Mouse (Mus musculus): Measurements from ENCODE around the gene Cog5.

The Cog5 gene

GRCm38 (mm10) chr12:31825821-31826220, 171.2 kb downstream of the Cog5 start:
- no peak for DNase-seq

DNA sequence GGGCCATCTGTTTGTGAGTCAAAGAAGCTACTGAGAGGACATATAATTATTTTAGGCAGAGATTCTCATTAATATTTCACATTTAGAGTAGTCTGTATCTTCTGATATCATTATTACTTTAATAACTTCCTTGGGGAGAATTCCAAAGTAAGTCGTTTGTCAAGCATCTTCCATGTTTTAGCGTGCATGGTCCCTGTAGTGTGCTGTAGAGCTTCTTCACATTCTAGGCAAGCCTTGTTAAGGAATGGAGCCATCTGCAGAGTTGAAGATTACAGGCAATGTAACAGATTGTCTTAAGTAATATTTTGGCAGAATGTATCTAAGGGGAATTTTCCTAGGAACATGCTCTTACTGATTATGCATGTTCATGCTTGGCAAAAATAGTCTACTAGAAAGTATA, 171.8 kb downstream of the Cog5 start:
- DNase-seq: no peak

DNA sequence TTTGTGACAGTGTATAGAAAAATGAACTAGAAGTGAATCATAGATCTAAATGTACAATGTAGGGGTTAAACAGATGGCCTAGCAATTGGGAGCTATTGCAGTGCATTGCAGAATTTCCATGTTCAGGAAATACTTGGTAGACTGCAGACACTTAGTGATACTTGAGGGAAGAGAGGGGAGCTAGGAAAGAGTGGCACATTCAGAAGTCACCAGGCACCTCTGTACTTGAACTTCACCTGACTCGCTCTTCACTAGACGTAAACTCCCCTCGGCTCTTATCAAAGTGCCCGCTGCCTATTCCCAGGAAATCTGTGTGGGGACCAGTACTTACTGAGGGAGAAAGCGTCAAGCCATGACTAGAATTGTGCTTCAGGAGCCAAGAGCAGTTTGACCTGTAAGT, 180.8 kb downstream of the Cog5 start:
- DNase-seq: no peak

GRCm38 (mm10) chr12:31836211-31836610, 181.5 kb downstream of the Cog5 start:
- DNase-seq: no peak

DNA sequence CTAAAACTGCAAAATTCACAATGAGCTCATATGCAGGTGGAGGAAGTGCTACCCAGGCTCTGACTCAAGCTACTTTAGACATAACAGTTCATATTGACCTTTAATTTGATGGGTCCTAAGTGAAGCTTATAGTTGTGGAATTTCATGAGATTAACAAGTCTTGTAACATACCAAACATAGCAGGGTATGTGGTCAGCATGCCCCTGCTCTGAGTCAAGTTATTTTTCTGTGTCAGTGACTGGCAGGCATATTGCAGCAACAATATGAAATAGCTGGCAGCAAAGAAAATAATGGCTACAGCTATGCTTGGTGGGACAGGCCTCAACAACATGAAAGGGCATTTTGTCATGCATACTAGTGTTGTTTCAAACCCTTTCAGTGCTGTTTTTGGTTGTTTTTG, 183.9 kb downstream of the Cog5 start:
- DNase-seq: no peak

DNA sequence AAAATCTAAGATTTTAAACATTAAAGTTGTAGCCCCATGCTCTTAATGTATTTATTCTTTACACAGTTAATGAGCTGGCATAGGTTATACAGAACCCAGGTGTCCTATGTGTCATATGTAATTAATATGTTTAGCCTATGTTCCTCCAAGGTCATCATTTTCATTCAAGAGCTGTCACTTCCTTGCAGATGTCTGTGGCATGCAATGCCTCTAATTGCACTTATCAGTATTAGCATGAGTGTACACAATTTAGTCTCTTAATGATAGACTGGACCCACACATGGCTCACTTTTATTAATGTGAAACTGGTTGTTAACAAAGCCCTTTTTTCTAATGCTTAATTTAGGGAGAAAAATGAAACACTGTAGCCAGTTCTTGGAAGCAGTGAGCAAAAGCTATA, 184.6 kb downstream of the Cog5 start:
- DNase-seq: no peak

DNA sequence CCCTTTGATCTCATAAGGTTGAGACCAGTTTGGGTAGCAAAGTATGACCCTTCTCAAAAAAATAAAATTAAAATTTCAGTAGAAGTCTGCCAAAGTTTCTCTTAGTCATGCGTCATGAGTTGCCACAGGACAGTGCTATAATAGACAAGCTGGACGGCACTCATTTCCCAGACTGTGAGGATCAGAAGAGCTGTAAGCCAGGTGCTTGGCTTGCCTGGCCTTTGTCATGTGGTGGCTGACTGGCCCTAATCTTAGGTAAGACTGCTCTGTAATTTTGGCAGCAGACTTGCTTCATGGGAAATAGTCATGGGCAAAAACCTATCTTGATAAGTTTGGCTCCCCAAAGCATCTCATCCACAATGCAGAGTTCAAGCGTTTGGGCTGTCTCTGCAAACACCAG, 191.4 kb downstream of the Cog5 start:
- DNase-seq: no peak

DNA sequence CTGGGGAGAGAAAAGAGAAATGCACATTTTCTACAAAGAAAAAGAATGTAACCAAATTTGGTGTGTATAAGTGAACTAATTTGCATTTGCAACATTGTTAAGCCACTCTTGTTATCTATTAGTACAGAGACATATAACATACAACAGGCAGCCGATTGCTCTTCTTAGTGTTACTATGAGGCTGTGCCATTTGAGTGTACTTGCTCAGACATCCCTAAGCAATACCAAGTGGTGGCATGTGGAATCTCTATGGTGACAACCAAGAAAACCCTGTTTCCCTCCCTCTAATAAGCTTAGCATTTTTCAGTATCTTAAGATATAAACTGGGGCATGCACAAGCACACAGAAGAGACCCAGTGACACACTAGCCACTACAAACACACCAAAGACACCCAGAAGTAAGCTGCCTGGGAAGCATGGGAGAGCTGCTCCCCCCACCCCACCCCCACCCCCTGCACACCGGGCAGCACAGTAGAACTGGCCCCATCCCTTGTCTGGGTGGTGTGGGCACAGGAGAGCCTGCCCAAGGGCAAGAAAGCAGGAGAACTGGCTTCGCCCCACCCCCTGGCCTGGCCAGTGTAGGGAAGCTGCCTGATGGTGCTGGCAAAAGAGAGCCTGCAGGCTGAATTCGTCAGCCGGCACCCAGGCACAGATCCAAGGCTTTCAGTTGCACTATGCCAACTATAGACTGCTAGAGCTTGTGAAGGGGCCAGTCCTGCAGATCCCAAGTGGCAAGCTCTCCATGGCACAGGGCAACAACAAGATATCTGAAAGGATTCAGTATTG, 194.2 kb downstream of the Cog5 start:
- DNase-seq: peak; percentile 83

GRCm38 (mm10) chr12:31849601-31850000, 194.9 kb downstream of the Cog5 start:
- DNase-seq: no peak

GRCm38 (mm10) chr12:31854039-31854438, 199.4 kb downstream of the Cog5 start:
- no peak for DNase-seq

DNA sequence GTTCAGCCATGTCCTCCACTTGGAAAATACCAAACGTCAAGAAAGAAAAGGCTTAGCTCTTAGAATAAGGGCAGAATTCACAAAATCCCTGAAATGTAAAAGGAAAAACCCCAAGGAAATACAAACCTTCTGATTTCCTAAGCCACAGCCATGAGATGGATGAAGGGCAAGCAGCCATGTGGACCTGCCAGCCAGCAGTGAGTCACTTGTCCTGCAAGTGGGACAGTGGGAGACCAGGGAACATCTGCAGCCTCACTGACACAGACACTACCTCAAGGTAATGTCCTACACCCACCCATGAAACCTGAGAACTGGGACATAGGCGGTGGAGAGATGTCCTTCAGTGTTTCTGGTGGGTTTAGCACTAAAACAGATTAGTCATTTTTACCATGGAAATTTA, 200.1 kb downstream of the Cog5 start:
- DNase-seq: no peak

- no peak for DNase-seq
These were observed 203.1 kb downstream of the Cog5 start for GRCm38 (mm10) chr12:31857784-31858183.

- no peak for DNase-seq
These were observed 208.2 kb downstream of the Cog5 start for GRCm38 (mm10) chr12:31862668-31863538.

DNA sequence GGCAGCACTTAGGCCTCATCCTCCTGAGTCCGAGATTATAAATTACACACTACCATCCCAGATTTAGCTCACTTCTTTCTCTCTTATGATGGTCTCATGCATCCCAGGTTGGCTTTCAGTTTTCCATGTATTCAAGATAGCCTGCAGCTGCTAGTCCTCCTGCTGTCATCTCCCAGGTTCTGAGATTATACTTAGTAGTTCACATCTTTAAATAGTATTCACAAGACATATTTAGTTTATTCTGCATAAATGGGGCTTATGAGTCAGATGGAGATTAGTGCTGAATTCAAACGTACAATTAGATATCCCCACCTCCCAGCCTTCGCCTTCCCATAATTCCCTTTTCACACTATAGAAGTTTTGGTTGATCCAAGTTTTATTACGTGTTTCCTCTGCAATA, 222.1 kb downstream of the Cog5 start:
- DNase-seq: no peak

DNA sequence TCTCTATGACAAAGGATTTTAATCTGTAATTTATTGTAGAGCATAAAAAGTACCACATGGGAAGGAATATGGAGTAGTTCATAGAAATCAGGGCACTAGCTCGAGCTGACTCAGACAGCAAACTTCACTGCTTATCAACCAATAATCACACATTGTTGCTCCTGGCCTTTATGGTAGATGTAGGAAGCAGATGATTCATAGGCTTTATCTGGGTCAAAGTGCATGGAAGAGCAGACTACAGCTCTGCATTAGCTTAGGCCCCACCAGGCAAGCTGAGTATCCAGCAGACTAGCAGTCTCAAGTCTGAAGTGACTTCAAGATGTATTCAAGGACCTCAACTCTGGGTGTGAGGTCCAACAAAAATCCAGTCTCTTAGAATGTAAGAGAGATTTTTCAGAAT, 228.1 kb downstream of the Cog5 start:
- DNase-seq: no peak

- no peak for DNase-seq
These were observed 229.7 kb downstream of the Cog5 start for GRCm38 (mm10) chr12:31884365-31884764.

GRCm38 (mm10) chr12:31885084-31885483, 230.4 kb downstream of the Cog5 start:
- no peak for DNase-seq

- no peak for DNase-seq
These were observed 231.4 kb downstream of the Cog5 start for GRCm38 (mm10) chr12:31885844-31886606.

GRCm38 (mm10) chr12:31890685-31891084, 236.0 kb downstream of the Cog5 start:
- DNase-seq: no peak

DNA sequence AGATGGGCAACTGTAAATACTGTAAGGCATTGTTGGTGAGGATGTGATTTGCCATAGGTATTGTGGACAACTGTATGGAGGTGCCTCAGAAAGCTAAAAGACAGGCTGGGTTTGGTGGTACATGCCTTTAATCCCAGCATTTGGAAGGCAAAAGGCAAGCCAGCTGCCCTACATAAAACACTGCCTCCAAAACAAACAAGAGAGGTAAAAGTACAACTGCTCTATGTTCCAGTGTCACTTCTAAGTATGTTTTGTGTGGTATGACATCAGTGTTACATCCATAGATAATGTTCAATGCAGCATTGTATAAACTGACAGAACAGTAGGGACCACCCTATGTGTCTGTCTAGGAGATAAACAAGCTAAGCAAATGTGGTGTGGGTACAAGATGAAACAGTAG, 237.4 kb downstream of the Cog5 start:
- no peak for DNase-seq

GRCm38 (mm10) chr12:31892771-31893170, 238.1 kb downstream of the Cog5 start:
- no peak for DNase-seq

DNA sequence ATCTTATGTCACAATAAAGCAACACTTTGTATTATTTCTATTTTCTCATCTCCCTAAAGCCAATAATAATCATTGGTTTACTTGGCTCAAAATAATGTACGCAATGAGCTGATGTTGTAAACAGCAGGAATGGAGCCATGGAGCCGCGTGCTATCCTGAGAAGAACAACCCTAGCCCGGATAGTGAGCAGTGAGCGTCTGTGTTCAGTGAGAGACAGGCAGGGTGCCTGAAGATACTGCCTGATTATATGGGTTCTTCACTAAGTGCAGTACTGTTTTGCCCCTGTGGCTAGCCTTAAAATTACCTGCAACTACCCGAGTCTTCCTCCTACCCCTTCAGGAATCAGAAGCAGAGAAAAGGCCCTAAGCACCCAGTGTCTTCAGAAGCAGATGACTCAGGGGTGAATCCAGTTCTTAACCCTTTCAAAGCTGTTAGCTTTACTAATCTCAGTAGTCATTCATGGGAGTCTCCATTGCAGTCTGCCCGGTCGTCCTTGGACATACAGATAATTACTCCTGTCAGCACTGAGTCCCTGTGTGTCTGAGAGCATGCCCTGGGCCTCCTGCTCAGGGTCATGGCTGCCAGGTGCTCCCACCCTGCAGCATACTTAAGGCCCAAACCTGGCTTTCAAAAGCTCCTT, 240.5 kb downstream of the Cog5 start:
- DNase-seq: no peak

DNA sequence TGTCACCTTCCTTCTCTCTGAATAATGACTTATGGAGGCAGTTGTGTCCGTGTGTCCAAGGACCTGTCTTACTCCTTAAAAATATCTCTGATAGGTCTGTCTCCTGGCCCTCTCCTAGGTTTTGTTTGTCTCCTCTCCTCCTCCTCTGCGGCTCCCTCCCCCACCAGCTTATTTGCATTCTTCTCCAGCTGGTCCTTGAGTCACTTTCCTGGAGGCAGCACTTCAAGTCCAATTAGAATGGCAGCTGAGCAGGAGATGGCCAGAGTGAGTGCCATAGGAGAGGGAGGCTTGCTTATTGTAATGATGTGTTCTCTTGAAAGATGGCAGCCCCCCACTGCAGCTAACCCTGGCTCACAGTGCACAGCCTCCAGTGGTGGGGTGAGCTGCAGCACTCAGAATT, 241.2 kb downstream of the Cog5 start:
- DNase-seq: peak; percentile 55
